Mouse (Mus musculus) layer of hippocampus, adult 9-11 months (tissue): ENCODE results near the gene Pex19.

Source experiments
- DNase-seq: peaks from one replicate; pipeline ENCODE4 v3.0.0; 2022

The Pex19 gene

DNA sequence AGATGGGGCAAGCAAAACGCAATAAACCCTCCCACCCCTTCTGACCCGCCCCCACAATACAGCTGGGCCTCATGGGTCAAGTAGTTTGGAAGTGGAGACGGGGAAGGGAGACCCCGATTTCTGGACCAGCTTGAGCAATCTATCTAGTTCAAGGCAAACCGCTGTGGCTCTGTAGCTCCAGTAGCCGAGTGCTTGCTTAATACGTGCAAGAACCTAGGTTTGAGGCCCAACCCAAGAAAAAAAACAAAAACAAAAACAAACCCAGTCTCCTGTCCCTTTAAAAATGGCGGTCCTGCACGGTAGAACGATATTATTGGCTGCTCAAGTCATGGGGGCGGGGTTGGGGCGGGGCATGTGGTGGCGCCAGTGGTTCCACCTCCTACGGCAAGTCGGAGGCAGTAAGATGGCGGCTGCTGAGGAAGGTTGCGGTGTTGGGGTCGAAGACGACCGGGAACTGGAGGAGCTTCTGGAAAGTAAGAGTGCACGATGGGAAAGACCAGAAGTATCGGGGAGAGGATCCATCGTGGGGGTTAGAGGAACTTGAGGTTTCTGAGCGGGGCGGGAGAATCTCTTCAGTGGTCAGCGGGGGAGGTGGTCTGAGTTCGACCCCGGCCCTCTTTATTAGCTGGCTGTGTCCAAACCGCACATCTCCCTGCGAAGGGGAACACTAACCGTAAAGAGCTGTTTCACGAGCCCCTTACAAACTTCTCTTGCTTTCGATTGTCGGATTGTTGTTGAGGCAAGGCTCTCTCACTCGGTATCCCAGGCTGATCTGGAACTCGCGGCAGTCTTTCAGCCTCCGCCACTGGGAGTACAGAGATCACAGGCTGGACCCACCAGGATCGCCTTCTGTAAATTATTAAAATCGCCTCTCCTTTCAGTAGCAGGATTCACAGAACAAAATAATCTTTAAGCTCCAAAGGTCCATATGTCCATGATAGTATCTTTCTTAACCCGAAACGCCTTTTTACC is at the start of gene Pex19:
Gene Pex19 (plus strand): TSS at position 380 of the 972 bp plus-strand sequence.
- DNase-seq, result peak; percentile 70

DNA sequence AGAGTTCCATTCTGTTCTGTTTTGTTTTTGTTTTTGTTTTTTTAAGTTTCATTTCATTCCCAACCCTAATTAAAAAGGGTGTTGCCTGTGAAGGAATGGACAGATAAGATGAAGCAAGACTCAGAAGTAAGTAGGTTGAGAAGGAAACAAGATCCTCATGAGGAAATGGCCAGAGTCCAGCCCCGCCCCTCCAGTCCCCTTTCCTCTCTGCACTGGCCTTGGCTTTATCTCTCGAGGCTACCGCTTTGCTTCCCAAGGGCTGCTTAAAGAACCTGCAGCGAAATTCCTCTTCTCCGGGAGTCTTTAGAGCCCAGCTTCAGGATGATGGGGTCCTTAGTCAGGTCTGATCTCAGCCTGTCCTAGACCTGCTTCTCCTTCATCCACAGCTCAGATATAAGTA is 48.6 kb upstream of the Pex19 start:
- no peak for DNase-seq

DNA sequence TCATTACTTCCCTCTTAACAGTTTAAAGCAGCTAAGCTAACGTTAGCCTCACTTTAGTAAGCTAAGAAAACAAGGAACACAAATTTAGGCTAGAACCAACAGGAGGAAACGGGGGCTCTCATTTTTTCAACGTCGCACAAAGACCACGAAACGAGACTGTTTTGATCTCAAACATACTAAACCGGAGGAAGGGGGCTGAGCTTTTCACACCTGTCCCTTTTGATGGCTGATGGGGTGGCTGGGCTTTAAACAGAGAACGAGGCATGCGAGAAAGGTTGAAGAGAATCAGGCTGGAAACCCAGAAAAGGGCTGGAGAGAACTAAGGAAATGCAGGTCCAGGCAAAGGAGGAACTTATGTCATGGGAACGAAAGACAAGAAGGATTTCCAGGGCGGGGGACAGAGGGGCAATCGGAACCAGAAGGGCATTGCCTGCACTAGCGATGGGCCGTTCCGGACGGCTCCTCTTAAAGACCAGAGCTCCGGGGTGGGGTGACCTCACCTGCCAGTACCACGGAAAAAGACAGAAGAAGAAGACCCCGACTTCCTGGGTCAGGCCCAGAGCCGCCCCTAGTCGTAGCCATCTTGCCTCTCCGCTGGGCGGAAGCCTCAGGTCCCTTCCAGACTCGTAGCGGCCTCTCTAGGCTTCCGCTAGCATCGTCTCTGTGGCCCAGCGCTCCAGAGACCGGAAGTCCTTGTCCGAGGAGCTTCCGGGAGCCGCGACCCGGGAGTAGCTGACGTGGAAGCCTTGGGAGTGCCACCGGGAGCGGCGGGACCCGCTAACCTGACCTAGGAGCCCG is 44.3 kb upstream of the Pex19 start, which contains the start of the genes Copa and Ncstn:
Gene Copa (plus strand): TSS at position 429 of the 798 bp plus-strand sequence.
Gene Ncstn (minus strand): TSS at position 695 of the 798 bp plus-strand sequence.
- peak; percentile 94 for DNase-seq

DNA sequence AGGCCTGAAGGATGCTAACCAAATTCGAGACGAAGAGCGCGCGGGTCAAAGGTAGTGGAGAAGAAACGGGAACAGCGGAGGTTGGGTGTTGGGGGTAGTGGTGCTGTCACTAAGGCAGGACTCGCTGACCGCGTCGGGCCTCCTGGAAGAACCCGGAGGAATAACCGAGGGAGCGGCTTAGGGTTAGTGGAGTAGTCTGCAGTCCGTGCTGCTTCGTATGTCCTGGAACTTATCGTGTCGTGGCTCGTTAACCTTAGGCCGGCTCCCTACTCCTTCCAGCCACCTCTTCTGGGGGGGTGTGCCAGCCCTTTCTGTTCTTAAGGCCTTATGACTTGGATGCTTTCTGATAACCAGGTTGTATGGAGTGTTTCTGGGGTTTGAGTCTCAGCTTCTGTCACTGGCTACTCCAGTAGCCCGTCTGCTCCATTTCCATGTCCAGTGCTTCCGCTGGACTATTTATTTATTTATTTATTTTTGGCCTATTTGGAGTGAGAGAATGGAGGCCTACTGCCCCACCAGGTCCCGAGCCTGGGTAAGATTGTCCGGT is 43.6 kb upstream of the Pex19 start:
- DNase-seq, result no peak

DNA sequence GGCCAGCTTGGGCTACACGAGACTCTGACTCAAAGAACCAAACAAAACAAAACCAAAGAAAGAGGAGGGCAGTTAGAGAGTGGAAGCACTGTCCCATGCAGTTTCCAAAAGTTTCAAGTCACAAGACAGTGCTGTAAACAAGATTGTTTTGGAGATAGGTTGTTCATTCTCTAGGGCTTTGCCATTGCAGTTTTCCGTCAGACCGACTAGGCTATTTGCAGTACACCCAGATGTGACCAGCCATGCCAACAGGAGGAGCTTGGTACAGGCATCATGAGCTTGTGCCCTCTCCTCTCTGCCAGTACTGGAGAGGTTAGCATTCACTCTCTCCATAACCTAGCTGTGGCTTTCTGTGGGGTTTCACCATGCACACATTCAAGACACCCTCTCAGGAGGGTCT is 33.0 kb upstream of the Pex19 start:
- no peak for DNase-seq

DNA sequence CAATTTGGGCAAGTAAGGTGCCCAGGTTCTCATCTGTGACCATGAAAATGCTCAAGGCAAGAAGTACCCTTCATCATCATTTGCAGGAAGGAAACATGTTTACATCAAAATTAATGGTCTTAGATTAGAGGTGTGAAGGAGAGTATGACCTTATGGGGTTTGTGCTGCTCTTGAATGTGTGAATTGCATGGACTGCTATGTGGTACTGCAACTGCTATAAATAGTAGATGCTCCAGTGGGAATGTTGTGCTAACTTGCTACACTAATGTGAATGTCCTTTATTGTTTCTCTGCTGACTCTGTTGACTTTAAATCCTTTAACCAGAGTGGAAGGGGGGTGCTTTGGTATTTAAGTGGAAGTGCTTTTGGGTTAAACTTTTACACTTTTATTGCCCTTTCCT is 32.3 kb upstream of the Pex19 start:
- DNase-seq, result no peak

DNA sequence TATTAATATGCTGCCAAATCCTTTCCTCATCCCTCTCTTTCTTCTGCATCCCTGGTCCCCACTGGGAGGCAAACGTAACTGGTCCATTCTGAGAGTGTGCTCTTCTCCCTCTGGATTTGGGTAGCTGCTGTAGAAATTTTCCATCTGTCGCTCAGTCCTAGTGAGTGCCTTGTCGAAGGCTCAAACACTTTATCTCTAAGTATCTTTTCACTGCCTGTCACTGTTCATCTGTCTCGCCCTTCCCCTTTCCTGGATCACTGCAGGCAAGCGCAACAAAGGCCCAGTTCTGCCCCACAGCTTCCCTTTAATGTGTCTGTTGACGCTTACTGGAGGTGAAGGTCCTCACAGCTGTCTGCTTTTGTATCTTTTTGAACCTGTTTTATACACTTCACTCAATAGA is 31.4 kb upstream of the Pex19 start:
- no peak for DNase-seq

DNA sequence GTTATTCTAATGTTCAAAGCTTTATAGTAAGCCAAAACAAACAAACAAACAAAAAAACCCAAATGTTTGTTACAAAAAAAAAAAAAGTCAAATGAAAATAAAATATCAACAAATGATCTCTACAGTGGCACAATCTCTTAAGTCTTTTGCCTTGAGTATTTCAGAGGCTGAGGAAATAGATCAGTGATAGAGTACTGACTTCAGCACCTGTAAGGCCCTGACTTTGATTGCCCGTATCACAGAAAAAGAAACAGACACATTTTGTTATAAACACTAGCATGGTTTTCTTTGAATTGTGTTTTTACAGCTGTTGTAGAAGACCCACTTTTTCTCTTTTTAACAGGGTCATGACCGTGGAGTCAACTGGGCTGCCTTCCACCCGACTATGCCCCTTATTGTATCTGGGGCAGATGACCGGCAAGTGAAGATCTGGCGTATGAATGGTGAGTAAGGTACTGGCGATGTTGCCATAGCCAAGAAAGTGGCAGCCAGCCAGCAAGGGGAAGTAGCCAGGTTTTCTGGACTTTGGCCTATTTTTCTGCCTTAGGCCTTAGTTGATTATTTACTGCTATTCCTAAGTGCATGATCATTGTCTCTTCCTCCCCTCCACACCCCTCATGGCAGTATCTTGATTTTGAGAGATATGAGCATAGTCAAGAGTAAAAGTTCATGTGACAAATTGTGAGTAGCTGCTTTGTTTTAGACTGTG is 27.1 kb upstream of the Pex19 start:
- no peak for DNase-seq

DNA sequence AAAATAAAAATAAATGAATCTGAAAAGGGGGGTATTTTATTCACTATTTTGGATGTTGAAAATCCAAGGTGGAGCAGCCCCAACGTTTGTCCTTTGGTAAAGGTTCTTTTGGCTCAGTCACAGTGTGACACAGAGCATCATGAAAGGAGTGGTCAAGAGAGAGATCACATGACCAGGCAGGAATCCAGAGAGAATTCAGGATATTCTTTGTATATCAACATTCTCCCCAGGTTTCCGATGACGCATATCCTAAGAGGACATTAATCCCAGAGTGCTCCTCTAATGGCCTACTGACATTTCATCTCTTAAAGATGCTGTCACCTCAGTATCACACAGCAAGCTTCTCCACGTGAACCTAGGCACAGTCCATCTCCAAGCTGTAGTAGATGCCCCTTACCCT is 22.9 kb upstream of the Pex19 start:
- no peak for DNase-seq

DNA sequence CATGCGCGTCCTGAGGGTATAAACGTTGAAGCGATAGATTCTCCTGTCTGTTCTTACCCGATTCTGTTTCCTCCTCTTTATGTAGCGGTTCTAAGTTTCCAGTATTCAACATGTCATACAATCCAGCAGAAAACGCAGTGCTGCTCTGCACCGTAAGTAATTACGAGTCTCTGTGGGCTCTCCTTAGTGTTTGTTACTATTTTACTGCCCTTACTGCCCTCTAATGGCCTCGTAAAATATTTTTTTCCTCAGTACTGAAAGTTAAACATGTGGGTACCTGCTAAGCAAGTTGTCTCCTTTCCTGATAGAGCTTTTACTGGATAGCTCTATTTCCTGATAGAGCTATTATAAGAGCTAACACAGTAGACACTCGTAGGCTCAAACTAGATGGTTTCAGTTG is 21.5 kb upstream of the Pex19 start:
- no peak for DNase-seq

DNA sequence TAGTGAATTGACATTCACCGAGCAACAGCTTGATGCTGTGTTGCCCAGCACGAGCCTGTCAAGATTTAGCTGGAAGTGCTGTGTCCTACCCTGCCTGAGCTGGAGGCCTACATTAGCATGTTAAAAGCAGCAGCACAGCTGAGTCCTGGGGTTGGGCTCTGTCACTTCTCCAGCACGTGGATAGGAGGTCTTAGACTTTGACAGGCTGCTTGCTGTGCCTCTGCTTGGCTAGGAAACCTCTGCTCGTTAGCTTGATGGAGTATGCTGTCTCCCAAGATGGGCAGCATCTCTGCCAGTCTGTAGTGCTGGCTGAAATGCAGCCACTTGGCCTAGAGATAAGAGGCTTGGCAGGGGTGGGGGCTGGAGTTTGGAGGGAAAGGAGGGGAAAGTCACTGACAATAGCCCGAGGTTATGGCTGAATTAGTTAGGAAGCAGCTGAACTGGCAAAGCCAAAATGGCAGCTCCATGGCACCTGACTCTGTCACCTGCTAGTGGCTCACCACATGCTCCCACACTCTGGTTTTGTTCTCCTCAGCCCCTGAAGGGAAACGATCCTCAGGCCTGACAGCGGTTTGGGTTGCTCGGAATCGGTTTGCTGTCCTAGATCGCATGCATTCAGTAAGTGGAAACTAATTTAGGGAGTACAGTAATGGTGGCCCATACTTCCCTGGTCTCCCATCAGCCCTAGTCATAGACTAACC is 18.6 kb upstream of the Pex19 start:
- DNase-seq, result no peak

DNA sequence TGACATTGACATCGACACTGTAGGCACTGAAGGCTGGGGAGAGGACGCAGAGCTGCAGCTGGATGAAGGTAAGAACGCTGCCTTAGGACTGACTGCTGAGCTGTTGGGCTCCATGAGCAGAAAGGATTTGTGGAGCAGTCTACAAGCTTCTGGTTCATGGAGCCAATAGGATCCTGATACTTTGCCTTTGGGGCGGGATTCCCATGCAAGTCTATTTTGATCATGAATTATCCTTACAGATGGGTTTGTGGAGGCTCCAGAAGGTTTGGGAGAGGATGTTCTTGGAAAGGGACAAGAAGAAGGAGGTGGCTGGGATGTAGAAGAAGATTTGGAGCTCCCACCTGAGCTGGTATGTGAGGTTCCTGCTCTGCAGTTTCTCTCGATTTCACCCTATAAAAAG is 9.6 kb upstream of the Pex19 start:
- peak; percentile 27 for DNase-seq

DNA sequence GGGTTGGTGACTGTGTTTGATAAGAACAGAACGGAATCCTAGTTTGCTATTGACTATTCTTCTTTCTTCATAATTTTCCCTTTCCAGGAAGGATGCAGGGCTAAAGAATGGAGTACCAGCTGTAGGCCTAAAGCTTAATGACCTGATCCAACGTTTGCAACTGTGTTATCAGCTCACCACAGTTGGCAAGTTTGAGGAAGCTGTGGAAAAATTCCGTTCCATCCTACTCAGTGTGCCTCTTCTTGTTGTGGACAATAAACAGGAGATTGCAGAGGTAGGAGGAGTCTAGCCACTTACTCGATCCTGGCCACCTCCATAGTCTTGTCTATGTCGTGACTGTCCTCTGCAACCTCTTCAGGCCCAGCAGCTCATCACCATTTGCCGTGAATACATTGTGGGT is 7.5 kb upstream of the Pex19 start:
- DNase-seq, result no peak

DNA sequence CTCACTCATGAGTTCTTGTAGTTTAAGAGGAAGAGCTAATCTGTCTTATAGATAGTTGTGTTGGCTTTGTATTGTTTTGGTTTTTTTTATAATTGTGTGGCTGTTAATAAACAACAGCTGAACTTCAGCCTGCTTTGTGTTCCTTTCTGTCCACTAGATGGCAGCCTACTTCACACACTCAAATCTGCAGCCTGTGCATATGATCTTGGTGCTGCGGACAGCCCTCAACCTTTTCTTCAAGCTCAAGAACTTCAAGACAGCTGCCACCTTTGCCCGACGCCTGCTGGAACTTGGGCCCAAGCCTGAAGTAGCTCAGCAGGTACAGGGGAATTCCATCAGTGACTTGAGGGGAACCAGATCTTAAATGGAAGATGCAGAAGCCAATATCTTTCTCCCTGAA is 6.8 kb upstream of the Pex19 start:
- DNase-seq, result peak; percentile 44

DNA sequence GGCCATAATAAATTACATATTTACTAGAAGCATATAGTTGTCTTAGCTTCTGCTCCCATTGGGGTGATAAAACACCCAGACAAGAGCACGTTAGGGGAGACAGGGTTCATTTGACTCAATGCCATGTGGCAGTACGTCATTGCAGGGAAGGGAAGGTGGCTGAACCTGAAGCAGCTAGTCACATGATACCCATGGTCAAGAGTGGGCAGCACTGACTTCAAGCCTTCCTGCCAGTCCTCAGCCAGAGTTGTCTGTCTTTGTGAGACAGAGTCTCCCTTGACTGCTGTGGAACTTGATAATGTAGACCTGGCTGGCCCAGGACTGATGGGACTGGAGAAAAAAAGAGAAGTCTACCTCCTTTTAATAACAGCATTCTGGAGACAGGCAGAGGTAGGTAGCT is 3.9 kb upstream of the Pex19 start:
- no peak for DNase-seq

DNA sequence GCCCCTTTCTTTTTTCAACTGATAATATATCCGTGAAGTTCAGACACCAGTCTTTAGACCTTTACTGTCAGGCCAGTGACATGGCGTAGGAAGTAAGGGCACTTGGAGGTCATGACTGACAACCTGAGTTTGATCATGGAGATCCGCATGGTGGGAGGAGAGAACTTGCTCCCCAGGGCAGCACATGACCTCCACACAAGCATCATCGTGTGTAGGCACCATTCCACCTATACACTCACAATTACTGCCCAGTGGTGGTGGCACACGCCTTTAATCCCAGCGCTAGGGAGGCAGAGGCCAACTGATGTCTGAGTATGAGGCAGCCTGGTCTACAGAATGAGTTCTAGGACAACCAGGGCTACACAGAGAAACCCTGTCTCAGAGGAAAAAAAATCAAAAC is 2.0 kb upstream of the Pex19 start:
- DNase-seq, result no peak

DNA sequence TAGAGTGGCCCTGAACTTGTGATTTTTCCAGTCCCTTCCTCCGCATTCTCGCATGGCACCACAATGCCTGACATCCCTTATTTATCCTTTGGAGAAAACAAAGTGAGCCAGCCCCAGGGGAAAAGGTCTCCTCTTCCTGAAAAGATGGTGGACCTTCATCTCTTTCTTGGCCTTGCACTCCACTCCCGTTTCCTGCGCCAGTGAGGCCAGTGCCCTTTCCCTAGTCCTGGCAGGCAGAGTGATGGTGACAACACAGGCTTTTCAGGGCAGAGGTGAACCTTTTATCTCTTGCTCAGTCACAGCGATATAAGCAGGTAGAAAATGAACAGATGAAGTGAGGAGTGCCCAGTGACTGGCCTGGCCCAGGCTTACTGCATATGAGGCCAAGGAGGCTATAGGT is 932 bp downstream of the Pex19 start:
- DNase-seq, result no peak

DNA sequence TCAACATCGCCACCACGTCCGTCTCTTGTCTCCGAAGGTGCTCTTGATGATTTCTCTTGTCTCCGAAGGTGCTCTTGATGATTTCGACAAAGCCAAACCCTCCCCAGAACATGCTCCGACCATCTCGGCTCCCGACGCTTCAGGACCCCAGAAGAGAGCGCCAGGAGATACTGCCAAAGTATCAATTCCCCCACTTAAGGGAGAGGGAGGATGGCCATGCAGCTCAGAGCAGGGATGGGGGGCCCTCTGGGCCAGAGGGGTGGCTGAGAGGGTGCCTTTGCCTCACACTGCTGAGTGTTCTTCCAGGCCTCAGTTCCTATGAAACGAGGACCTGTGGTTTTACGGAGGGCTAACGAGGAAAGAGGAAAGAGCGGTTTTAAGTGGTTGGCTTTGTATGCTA is 2.0 kb downstream of the Pex19 start:
- DNase-seq, result no peak

DNA sequence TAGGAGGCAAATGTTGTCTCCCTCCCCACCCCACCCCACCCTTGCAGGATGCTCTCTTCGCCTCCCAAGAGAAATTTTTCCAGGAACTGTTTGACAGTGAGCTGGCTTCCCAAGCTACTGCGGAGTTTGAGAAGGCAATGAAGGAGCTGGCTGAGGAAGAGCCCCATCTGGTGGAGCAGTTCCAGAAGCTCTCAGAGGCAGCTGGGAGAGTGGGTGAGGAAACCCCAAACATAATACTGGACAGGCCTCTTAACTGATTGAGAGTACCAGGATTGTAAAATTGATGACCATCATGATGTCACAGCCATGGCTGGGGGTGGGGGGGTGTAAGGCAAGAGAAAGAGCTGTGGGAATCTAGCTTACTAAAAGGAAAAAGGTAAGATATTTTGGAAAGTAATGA is 2.6 kb downstream of the Pex19 start:
- DNase-seq, result no peak

DNA sequence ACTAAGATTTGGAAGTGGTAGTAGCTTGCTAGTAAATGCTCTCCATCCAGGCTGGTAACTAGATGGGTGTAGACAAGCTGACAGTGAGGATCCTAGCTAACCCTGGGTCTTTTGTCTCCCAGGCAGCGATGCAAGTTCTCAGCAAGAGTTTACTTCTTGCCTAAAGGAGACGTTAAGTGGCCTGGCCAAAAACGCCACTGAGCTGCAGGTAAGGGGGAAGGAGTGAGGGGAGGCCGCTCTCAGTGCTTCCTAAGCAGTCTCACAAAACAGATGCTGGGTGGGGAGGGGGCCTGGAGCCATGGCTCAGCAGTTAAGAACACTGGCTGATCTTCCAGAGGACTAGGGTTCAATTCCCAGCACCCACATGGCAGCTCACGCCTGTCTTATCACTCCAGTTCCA is 3.2 kb downstream of the Pex19 start:
- DNase-seq, result no peak

DNA sequence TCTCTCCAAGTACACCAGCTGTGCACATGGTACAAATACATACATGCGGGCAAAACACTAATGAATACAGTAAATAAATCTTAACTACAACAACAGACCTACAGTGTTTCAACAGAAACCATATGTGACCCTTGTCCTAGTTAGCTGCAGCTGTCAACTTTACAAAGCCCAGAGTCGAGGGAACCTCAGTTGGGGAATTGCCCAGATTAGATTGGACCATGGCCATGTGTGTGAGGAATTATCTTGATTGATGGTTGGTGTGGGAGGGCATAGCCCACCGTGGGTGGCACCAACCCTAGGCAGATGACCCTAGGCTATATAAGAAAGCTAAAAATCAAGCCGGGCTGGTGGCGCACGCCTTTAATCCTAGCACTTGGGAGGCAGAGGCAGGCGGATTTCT is 5.8 kb downstream of the Pex19 start:
- DNase-seq, result no peak

DNA sequence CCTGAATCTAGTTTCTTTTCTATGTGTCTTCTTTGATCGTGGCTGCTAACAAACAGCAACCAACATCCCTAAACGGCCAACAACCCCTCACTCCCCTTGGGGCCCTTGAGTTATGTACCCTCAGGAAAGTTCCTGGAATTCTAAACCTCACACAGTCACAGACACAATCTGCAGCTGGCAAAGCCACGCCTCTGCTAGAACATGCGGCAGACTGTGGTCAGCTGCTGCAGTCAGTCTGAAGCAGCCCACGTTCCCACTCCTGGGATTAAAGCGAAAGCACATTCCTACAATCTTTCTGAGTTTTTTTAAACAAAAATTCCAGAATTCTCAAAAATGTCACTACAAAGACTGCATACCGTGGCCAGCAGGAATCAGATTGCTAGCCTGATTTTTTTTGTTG is 7.0 kb downstream of the Pex19 start:
- no peak for DNase-seq
